Mouse (Mus musculus): Measurements from ENCODE around the gene Krt76. TPM values are rescaled to one million over a fixed set of nuclear protein-coding genes. Genes with fewer than 3 reads are reported as not detected.

Gene Krt76
- polyA plus RNA-seq, 1 experiment from 2014 or later = not detected

- WGBS = 79% methylated on average over 1 of the region's 1 CpGs
- no peaks in the 10 kb centered on the region for H3K36me3 ChIP-seq (ENCODE audit: control insufficient read depth, insufficient read depth, low read length)
- no peaks in the 10 kb centered on the region for H3K9me3 ChIP-seq (ENCODE audit: control insufficient read depth, low read length)
- H3K4me2 ChIP-seq (ENCODE audit: low read depth, low read length, severe bottlenecking) = no peak overlapping the region
- DNase-seq (ENCODE audit: low spot score) (no peak), ATAC-seq (replicated peaks; ENCODE audit: low FRiP score) (no peak)
- peaks cover 7% of the 10 kb centered on the region; the same call in 1 of the 2 replicates for H3K4me1 ChIP-seq (replicated peaks; ENCODE audit: control insufficient read depth, insufficient read depth, low read length)
- no peak overlapping the region for H3K9ac ChIP-seq (ENCODE audit: low read length)
- H3K27me3 ChIP-seq (ENCODE audit: control insufficient read depth, insufficient read depth, low read length) = peaks cover 3% of the 10 kb centered on the region; the same call in 1 of the 2 replicates
- H3K4me3 ChIP-seq (ENCODE audit: low read depth, low read length) = no peak overlapping the region
- H3K27ac ChIP-seq (ENCODE audit: low read depth, low read length) = no peak overlapping the region
Observed at GRCm38 (mm10) chr15:101925041-101925440, 32.3 kb upstream of the Krt76 start.

- no peaks in the 10 kb centered on the region for H3K9me3 ChIP-seq (ENCODE audit: control insufficient read depth, low read length)
- ATAC-seq (replicated peaks; ENCODE audit: low FRiP score) (no peak), DNase-seq (ENCODE audit: low spot score) (no peak)
- WGBS = 82% methylated on average over 11 of the region's 11 CpGs
- no peak within 1 kb of the TSS for H3K9ac ChIP-seq (ENCODE audit: low read length)
- no peaks in the 10 kb centered on the region; the same call in 1 of the 2 replicates for H3K27me3 ChIP-seq (ENCODE audit: control insufficient read depth, insufficient read depth, low read length)
- H3K27ac ChIP-seq (ENCODE audit: low read depth, low read length) = no peak within 1 kb of the TSS
- no peak within 1 kb of the TSS for H3K4me2 ChIP-seq (ENCODE audit: low read depth, low read length, severe bottlenecking)
- peaks cover 4% of the 10 kb centered on the region; the same call in 1 of the 2 replicates for H3K4me1 ChIP-seq (replicated peaks; ENCODE audit: control insufficient read depth, insufficient read depth, low read length)
- no peaks in the 10 kb centered on the region for H3K36me3 ChIP-seq (ENCODE audit: control insufficient read depth, insufficient read depth, low read length)
- no peak within 1 kb of the TSS for H3K4me3 ChIP-seq (ENCODE audit: low read depth, low read length)
Observed at GRCm38 (mm10) chr15:101924635-101925034, 31.9 kb upstream of the Krt76 start, which contains the start of gene Krt4. Gene Krt4 (minus strand): TSS chr15:101924735.

- no peaks in the 10 kb centered on the region for H3K36me3 ChIP-seq (ENCODE audit: control insufficient read depth, insufficient read depth, low read length)
- no peaks in the 10 kb centered on the region for H3K9me3 ChIP-seq (ENCODE audit: control insufficient read depth, low read length)
- no peak overlapping the region for H3K4me2 ChIP-seq (ENCODE audit: low read depth, low read length, severe bottlenecking)
- no peak overlapping the region for H3K9ac ChIP-seq (ENCODE audit: low read length)
- H3K27ac ChIP-seq (ENCODE audit: low read depth, low read length) = no peak overlapping the region
- no peaks in the 10 kb centered on the region for H3K27me3 ChIP-seq (ENCODE audit: control insufficient read depth, insufficient read depth, low read length)
- DNase-seq (ENCODE audit: low spot score) (no peak), ATAC-seq (replicated peaks; ENCODE audit: low FRiP score) (no peak)
- H3K4me3 ChIP-seq (ENCODE audit: low read depth, low read length) = no peak overlapping the region
- WGBS = 87% methylated on average over 2 of the region's 2 CpGs
- H3K4me1 ChIP-seq (replicated peaks; ENCODE audit: control insufficient read depth, insufficient read depth, low read length) = no peaks in the 10 kb centered on the region
Observed at GRCm38 (mm10) chr15:101922296-101922695, 29.6 kb upstream of the Krt76 start.

GRCm38 (mm10) chr15:101916072-101916471 is 23.4 kb upstream of the Krt76 start:
- Histone ChIP-seq H3K27ac (ENCODE audit: low read depth, low read length) (no peak overlapping the region), H3K4me1 (replicated peaks; ENCODE audit: control insufficient read depth, insufficient read depth, low read length) (no peaks in the 10 kb centered on the region), H3K36me3 (ENCODE audit: control insufficient read depth, insufficient read depth, low read length) (no peaks in the 10 kb centered on the region), H3K4me3 (ENCODE audit: low read depth, low read length) (no peak overlapping the region), H3K27me3 (ENCODE audit: control insufficient read depth, insufficient read depth, low read length) (no peaks in the 10 kb centered on the region), H3K4me2 (ENCODE audit: low read depth, low read length, severe bottlenecking) (no peak overlapping the region), H3K9me3 (ENCODE audit: control insufficient read depth, low read length) (no peaks in the 10 kb centered on the region), H3K9ac (ENCODE audit: low read length) (no peak overlapping the region)
- 70% methylated on average over 2 of the region's 2 CpGs for WGBS
- no peak for ATAC-seq (replicated peaks; ENCODE audit: low FRiP score)
- no peak for DNase-seq (ENCODE audit: low spot score)

- 86% methylated on average over 5 of the region's 5 CpGs for WGBS
- ATAC-seq (replicated peaks; ENCODE audit: low FRiP score) = no peak
- Histone ChIP-seq H3K4me1 (replicated peaks; ENCODE audit: control insufficient read depth, insufficient read depth, low read length) (no peaks in the 10 kb centered on the region), H3K9me3 (ENCODE audit: control insufficient read depth, low read length) (no peaks in the 10 kb centered on the region), H3K9ac (ENCODE audit: low read length) (no peak overlapping the region), H3K36me3 (ENCODE audit: control insufficient read depth, insufficient read depth, low read length) (no peaks in the 10 kb centered on the region), H3K27me3 (ENCODE audit: control insufficient read depth, insufficient read depth, low read length) (no peaks in the 10 kb centered on the region), H3K4me2 (ENCODE audit: low read depth, low read length, severe bottlenecking) (no peak overlapping the region), H3K27ac (ENCODE audit: low read depth, low read length) (no peak overlapping the region), H3K4me3 (ENCODE audit: low read depth, low read length) (no peak overlapping the region)
- no peak for DNase-seq (ENCODE audit: low spot score)
Observed at GRCm38 (mm10) chr15:101904849-101905248, 12.1 kb upstream of the Krt76 start.

DNA sequence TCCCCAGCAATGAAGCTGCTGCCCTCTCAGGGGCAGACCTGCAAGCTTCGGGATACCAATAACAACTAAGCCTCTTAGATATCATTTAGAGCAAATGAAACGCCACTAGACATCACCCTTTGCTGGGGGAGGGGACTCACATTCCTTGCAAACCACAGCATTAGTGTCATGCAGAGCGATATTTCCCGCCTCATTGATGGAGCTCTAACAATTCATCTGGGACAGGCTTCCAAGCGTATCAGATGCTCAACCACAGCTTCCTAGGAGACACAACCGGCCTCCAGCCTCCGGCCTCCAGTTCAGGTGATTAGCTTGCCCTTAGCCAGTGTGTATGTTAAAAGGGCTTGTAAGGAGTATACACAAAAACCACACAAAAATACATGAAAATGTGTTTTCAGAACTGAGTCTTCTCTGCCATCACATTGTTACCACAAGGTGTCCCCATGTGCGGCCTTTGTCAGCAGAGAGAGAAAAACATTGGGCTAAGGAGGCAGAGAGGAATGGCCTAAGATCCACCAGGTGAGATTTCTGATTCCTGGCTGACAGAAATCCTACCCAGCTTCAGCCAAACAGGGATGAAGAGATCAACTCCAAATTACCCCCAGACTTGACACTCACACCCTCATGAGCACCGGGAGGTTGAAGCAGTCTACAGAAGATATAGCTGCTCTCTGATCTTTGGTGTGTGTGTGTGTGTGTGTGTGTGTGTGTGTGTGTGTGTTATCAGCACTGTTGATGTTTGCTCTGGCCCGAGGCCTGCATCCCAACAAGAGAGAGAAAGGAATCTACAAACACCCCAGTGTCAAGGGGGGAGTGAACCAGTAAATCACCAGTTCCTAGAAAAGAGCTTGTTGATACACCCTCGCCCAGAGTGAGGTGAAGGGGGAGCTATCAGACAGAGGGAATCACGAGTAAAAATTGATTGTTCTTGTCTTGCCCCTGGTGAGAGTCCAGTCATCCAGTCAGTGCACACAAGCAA is 9.7 kb upstream of the Krt76 start:
- DNase-seq (ENCODE audit: low spot score) (no peak), ATAC-seq (replicated peaks; ENCODE audit: low FRiP score) (no peak)
- H3K4me2 ChIP-seq (ENCODE audit: low read depth, low read length, severe bottlenecking) = no peak overlapping the region
- H3K9me3 ChIP-seq (ENCODE audit: control insufficient read depth, low read length) = no peaks in the 10 kb centered on the region
- no peak overlapping the region for H3K9ac ChIP-seq (ENCODE audit: low read length)
- H3K27ac ChIP-seq (ENCODE audit: low read depth, low read length) = no peak overlapping the region
- H3K4me3 ChIP-seq (ENCODE audit: low read depth, low read length) = no peak overlapping the region
- WGBS = 68% methylated on average over 12 of the region's 12 CpGs
- H3K4me1 ChIP-seq (replicated peaks; ENCODE audit: control insufficient read depth, insufficient read depth, low read length) = no peaks in the 10 kb centered on the region
- H3K27me3 ChIP-seq (ENCODE audit: control insufficient read depth, insufficient read depth, low read length) = no peaks in the 10 kb centered on the region
- H3K36me3 ChIP-seq (ENCODE audit: control insufficient read depth, insufficient read depth, low read length) = no peaks in the 10 kb centered on the region

- 93% methylated on average over 4 of the region's 4 CpGs for WGBS
- ATAC-seq (replicated peaks; ENCODE audit: low FRiP score) (no peak), DNase-seq (ENCODE audit: low spot score) (no peak)
- no peaks in the 10 kb centered on the region for H3K4me1 ChIP-seq (replicated peaks; ENCODE audit: control insufficient read depth, insufficient read depth, low read length)
- no peaks in the 10 kb centered on the region for H3K36me3 ChIP-seq (ENCODE audit: control insufficient read depth, insufficient read depth, low read length)
- H3K4me3 ChIP-seq (ENCODE audit: low read depth, low read length) = no peak overlapping the region
- no peaks in the 10 kb centered on the region for H3K9me3 ChIP-seq (ENCODE audit: control insufficient read depth, low read length)
- no peak overlapping the region for H3K4me2 ChIP-seq (ENCODE audit: low read depth, low read length, severe bottlenecking)
- no peak overlapping the region for H3K9ac ChIP-seq (ENCODE audit: low read length)
- no peaks in the 10 kb centered on the region for H3K27me3 ChIP-seq (ENCODE audit: control insufficient read depth, insufficient read depth, low read length)
- H3K27ac ChIP-seq (ENCODE audit: low read depth, low read length) = no peak overlapping the region
Observed at GRCm38 (mm10) chr15:101895216-101895615, 2.5 kb upstream of the Krt76 start.

DNA sequence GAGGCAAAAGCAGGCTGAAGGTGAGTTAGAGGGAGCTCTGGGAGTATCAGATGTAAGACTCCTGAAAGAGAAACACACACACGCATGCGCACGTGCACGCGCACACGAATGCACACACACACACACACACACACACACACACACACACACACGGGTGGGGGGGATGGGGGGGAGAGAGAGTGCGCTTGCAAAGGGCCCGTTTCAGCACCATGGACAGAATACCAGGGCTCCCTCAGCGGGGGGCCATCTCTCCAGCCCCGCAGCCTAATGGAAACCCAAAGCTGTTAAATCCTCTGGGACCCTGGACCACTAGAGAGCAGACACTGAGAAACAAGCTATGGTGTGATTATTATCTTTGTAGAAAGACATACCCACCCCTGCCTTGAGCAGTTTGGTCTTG is 12.9 kb downstream of the Krt76 start:
- 22% methylated on average over 11 of the region's 11 CpGs for WGBS
- peak; percentile 67 for DNase-seq (ENCODE audit: low spot score)
- Histone ChIP-seq H3K4me1 (replicated peaks; ENCODE audit: control insufficient read depth, insufficient read depth, low read length) (no peaks in the 10 kb centered on the region), H3K9me3 (ENCODE audit: control insufficient read depth, low read length) (no peaks in the 10 kb centered on the region), H3K9ac (ENCODE audit: low read length) (no peak overlapping the region), H3K27me3 (ENCODE audit: control insufficient read depth, insufficient read depth, low read length) (no peaks in the 10 kb centered on the region), H3K36me3 (ENCODE audit: control insufficient read depth, insufficient read depth, low read length) (no peaks in the 10 kb centered on the region), H3K4me2 (ENCODE audit: low read depth, low read length, severe bottlenecking) (no peak overlapping the region), H3K4me3 (ENCODE audit: low read depth, low read length) (no peak overlapping the region), H3K27ac (ENCODE audit: low read depth, low read length) (no peak overlapping the region)
- ATAC-seq (replicated peaks; ENCODE audit: low FRiP score) = no peak

Measured in forebrain, embryonic 11.5 days (tissue).